Mouse (Mus musculus) CD8-positive naive resting alpha-beta T cell, adult 57 days (primary cell): ENCODE data around the gene Ccdc130. TPM values are rescaled to one million over a fixed set of nuclear protein-coding genes. Genes with fewer than 3 reads are reported as not detected.

Experiments used
- total RNA-seq: library from RNA; stranded (reverse); gene quantifications from one replicate; pipeline ENCODE4 v1.2.4, GENCODE M21; 2023

Gene Ccdc130
- total RNA-seq, result 25.9 TPM

GRCm38 (mm10) chr8:84269950-84270773 lies at the start of gene Ccdc130:
Ccdc130 (minus strand) TSS chr8:84270380.

GRCm38 (mm10) chr8:84256822-84257610 lies 13.2 kb downstream of the Ccdc130 start, which contains the start of gene Mri1:
Mri1 (minus strand) TSS chr8:84257326.

GRCm38 (mm10) chr8:84249257-84250170 lies 20.7 kb downstream of the Ccdc130 start, which contains the start of gene D8Ertd738e:
D8Ertd738e (minus strand) TSS chr8:84249719.

GRCm38 (mm10) chr8:84236998-84237473 lies 33.1 kb downstream of the Ccdc130 start, which contains the start of gene Zswim4:
Zswim4 (minus strand) TSS chr8:84237055.

Other genes starting within 250 kb of the Ccdc130 start
- not detected for gene Palm3, start 248.9 kb downstream of the Ccdc130 start, total RNA-seq
- 324 TPM for gene Il27ra, start 227.8 kb downstream of the Ccdc130 start, total RNA-seq
- gene Rln3, start 225.4 kb downstream of the Ccdc130 start, total RNA-seq, result 0.89 TPM
- 7.0 TPM for gene Gm10643, start 205.2 kb downstream of the Ccdc130 start, total RNA-seq
- gene Rfx1, start 203.5 kb downstream of the Ccdc130 start, total RNA-seq, result 130 TPM
- 68.1 TPM for gene Dcaf15, start 165.6 kb downstream of the Ccdc130 start, total RNA-seq
- gene Podnl1, start 144.4 kb downstream of the Ccdc130 start, total RNA-seq, result 6.4 TPM
- 36.5 TPM for gene Cc2d1a, start 122.4 kb downstream of the Ccdc130 start, total RNA-seq
- 3.2 TPM for gene 4930432K21Rik, start 122.4 kb downstream of the Ccdc130 start, total RNA-seq
- not detected for gene Nanos3, start 85.2 kb downstream of the Ccdc130 start, total RNA-seq
- 29.1 TPM for gene Zswim4, start 33.3 kb downstream of the Ccdc130 start, total RNA-seq
- 163 TPM for gene D8Ertd738e, start 20.7 kb downstream of the Ccdc130 start, total RNA-seq
- gene Mri1, start 13.1 kb downstream of the Ccdc130 start, total RNA-seq, result 35.8 TPM
- 8.7 TPM for gene Cacna1a, start 118.1 kb upstream of the Ccdc130 start, total RNA-seq